Mouse (Mus musculus) forebrain, embryonic 13.5 days (tissue): Measurements from ENCODE around the gene Rnf10. TPM values are rescaled to one million over a fixed set of nuclear protein-coding genes. Genes with fewer than 3 reads are reported as not detected.

Experiments
- polyA plus RNA-seq: library from polyadenylated mRNA; unstranded; fragments of >200 nt; fragmentation: Nextera tagmentation; extraction: Ambion mirVana; gene quantifications from 2 replicates; pipeline ENCODE4 v1.2.1, GENCODE M21; 2015

Gene Rnf10
- polyA plus RNA-seq, 1 experiment from 2014 or later = 134 TPM

Other genes with a start within 250 kb of the Rnf10 start
- gene Gm10401, start 174.6 kb downstream of the Rnf10 start, polyA plus RNA-seq = 38.4 and 40.9 TPM in 2 replicates
- gene Acads, start 153.6 kb downstream of the Rnf10 start, polyA plus RNA-seq = 27.7 and 28.6 TPM in 2 replicates
- gene Unc119b, start 137.9 kb downstream of the Rnf10 start, polyA plus RNA-seq = 44.8 and 49.9 TPM in 2 replicates
- 23.5 and 25.9 TPM in 2 replicates for gene Mlec, start 114.7 kb downstream of the Rnf10 start, polyA plus RNA-seq
- 5.7 and 12.6 TPM in 2 replicates for gene Cabp1, start 78.5 kb downstream of the Rnf10 start, polyA plus RNA-seq
- 102 and 112 TPM in 2 replicates for gene Pop5, start 37.1 kb downstream of the Rnf10 start, polyA plus RNA-seq
- 53.7 and 54.0 TPM in 2 replicates for gene Coq5, start 6.8 kb upstream of the Rnf10 start, polyA plus RNA-seq
- gene Dynll1, start 28.1 kb upstream of the Rnf10 start, polyA plus RNA-seq = 1,571 and 1,757 TPM in 2 replicates
- gene Srsf9, start 54.3 kb upstream of the Rnf10 start, polyA plus RNA-seq = 255 and 263 TPM in 2 replicates
- 31.8 and 34.1 TPM in 2 replicates for gene Gatc, start 68.3 kb upstream of the Rnf10 start, polyA plus RNA-seq
- gene Triap1, start 68.3 kb upstream of the Rnf10 start, polyA plus RNA-seq = 58.6 and 64.3 TPM in 2 replicates
- 965 and 999 TPM in 2 replicates for gene Cox6a1, start 76.1 kb upstream of the Rnf10 start, polyA plus RNA-seq
- 99.0 and 107 TPM in 2 replicates for gene Msi1, start 156.7 kb upstream of the Rnf10 start, polyA plus RNA-seq
- gene Pla2g1b, start 193.4 kb upstream of the Rnf10 start, polyA plus RNA-seq = not detected in 2 replicates
- gene Sirt4, start 211.8 kb upstream of the Rnf10 start, polyA plus RNA-seq = 24.7 TPM in 2 replicates
- 16.8 and 17.7 TPM in 2 replicates for gene Pxn, start 233.8 kb upstream of the Rnf10 start, polyA plus RNA-seq